Mouse (Mus musculus) stomach, embryonic 14.5 days (tissue): ENCODE measurements at regions not wholly inside any gene's neighbourhood (a gene's known extent, or its start where the extent isn't known, plus 50 kb on each side); places are given as distances from the start of the nearest gene placed in this dataset.

ENCODE experiments used
- ATAC-seq: fragments of 200-750 bp; cut with Nextera tagmentation; 2 replicates; pipeline ENCODE4 v1.8.0; 2017; ENCODE audit warnings: low read depth, moderate TSS enrichment; ENCODE audit not compliant: insufficient number of reproducible peaks, insufficient read depth, low FRiP score
- H3K27ac ChIP-seq: fragments of 300-500 bp; sonication (generic); 2 replicates; pipeline ENCODE4 v1.5.1; 2014; ENCODE audit warnings: mild to moderate bottlenecking, low read length, moderate library complexity, mixed read lengths
- H3K27me3 ChIP-seq: fragments of 300-500 bp; sonication (generic); 2 replicates; pipeline ENCODE4 v1.6.1; 2014; ENCODE audit warnings: low read length, control low read depth, mixed read lengths; ENCODE audit not compliant: control insufficient read depth, insufficient read depth
- H3K36me3 ChIP-seq: fragments of 300-500 bp; sonication (generic); 2 replicates; pipeline ENCODE4 v1.6.1; 2014; ENCODE audit warnings: mild to moderate bottlenecking, control low read depth, low read length, moderate library complexity, mixed read lengths; ENCODE audit not compliant: control insufficient read depth, insufficient read depth
- H3K4me1 ChIP-seq: fragments of 300-500 bp; sonication (generic); 2 replicates; pipeline ENCODE4 v1.6.1; 2014; ENCODE audit warnings: low read length, control low read depth, mixed read lengths; ENCODE audit not compliant: control insufficient read depth, insufficient read depth
- H3K4me2 ChIP-seq: fragments of 300-500 bp; sonication (generic); replicated peaks from 2 replicates; pipeline ENCODE4 v1.6.1; 2014; ENCODE audit warnings: low read depth, low read length, control low read depth
- H3K4me3 ChIP-seq: fragments of 300-500 bp; sonication (generic); 2 replicates; pipeline ENCODE4 v1.5.1; 2014; ENCODE audit warnings: low read depth, low read length, control low read depth
- H3K9ac ChIP-seq: fragments of 300-500 bp; sonication (generic); replicated peaks from 2 replicates; pipeline ENCODE4 v1.6.1; 2014; ENCODE audit warnings: low read depth, mild to moderate bottlenecking, control low read depth, low read length, moderate library complexity, mixed read lengths
- H3K9me3 ChIP-seq: fragments of 300-500 bp; sonication (generic); 2 replicates; pipeline ENCODE4 v1.6.1; 2016; ENCODE audit warnings: low read depth, low read length, control low read depth; ENCODE audit not compliant: control insufficient read depth
- WGBS: fragments of 180-500 bp; shearing (Covaris S2); extraction: QIAGEN DNeasy Blood & Tissue Kit; methylation state at CpG from one replicate; pipeline ENCODE4 v1.1.7; 2014; 5-methylcytosine and 5-hydroxymethylcytosine counted together

DNA sequence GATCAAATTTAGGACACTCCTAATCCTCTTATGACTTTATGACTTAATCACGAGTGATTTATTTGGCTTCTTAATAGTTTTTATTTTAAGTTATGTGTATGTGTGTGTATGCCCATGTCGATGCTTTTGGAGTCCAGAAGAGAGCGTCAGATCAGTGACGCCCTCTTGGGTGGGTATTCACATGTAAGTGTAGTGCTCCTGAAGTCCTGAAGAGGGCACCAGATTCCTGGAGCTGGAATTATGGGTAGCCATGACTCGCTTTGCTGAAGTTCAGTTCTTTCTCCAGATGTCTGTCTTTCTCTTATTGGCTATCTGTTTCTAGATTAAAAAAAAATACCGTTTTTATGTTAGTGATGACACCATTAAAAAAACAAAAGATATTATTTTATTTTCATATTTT lies 251.0 kb downstream of the Ipmk start:
- ATAC-seq, result no peak
- Histone ChIP-seq H3K27me3 (no peaks in the 10 kb centered on the region), H3K4me3 (no peak overlapping the region), H3K9me3 (no peaks in the 10 kb centered on the region), H3K4me2 (no peak overlapping the region), H3K4me1 (no peaks in the 10 kb centered on the region), H3K36me3 (no peaks in the 10 kb centered on the region), H3K9ac (no peak overlapping the region), H3K27ac (no peak overlapping the region)
- 93% methylated on average over 6 of the region's 6 CpGs for WGBS

DNA sequence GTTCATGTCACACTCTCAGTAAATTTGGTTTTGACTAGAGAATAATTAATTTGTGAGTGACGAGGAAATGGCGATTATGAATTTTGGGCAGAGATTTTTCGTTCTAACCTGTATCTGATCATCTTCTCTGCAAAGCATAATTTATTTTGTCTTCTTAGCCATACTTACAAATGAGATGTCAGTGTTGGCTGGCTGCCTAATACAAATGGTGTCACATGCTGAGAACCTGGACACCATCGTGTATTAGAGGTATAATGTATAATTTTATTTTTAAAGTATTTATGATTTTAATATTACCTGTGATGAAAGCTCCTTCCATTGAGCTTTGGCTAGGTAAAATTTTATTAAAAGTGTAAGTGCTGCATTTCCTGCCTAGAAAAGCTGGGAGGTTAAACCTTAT lies 266.2 kb downstream of the Ipmk start:
- H3K4me3 ChIP-seq, result no peak overlapping the region
- WGBS, result 82% methylated on average over 4 of the region's 4 CpGs

DNA sequence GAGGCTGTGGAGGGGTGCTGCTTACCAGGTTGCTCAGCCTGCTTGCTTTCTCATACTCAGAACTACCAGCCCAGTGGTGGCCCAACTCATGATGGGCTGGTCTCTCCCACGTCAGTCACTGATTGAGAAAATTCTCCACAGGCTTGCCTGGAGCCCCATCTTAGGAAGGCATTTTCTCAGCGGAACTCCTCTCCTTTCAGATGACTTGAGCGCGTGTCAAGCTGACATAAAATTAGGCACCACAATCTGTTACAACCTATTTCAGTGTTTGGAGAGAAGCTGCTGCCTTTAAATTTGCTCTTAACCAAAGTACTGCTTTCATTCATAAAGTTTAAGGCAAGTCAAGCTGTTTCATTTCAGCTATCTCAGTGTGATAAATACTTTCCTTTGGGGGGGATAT lies 269.6 kb downstream of the Ipmk start:
- H3K27me3 ChIP-seq, result no peaks in the 10 kb centered on the region
- H3K4me1 ChIP-seq, result no peaks in the 10 kb centered on the region
- H3K9me3 ChIP-seq, result no peaks in the 10 kb centered on the region
- no peaks in the 10 kb centered on the region for H3K36me3 ChIP-seq
- no peak overlapping the region for H3K4me3 ChIP-seq
- no peak overlapping the region for H3K4me2 ChIP-seq
- 81% methylated on average over 4 of the region's 4 CpGs for WGBS
- no peak overlapping the region for H3K27ac ChIP-seq
- ATAC-seq, result no peak
- no peak overlapping the region for H3K9ac ChIP-seq

More for the DNA sequence above, 266.2 kb downstream of the Ipmk start:
- H3K27me3 ChIP-seq, result no peaks in the 10 kb centered on the region
- H3K36me3 ChIP-seq, result no peaks in the 10 kb centered on the region
- no peaks in the 10 kb centered on the region for H3K9me3 ChIP-seq
- ATAC-seq, result no peak
- H3K4me2 ChIP-seq, result no peak overlapping the region
- no peak overlapping the region for H3K27ac ChIP-seq
- H3K4me1 ChIP-seq, result no peaks in the 10 kb centered on the region
- H3K9ac ChIP-seq, result no peak overlapping the region

DNA sequence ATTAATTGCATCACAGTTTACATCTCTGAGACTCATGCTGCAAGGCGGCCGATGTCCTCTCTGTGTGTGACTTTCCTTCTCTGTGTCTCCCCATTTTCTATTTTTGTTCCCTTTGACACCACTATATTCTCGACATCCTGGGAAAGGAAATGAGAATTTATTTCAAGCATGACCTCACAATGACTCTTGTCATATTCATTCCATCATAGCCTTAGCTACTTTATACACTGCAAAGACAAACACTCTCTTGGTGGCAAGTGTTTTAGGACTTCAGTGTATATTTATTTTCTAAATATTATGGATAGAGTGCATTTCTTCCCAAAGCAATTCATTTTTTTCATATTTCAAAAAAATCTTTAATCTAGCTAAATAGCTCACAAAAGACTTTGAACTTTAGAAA lies 298.5 kb downstream of the Ipmk start:
- ATAC-seq, result no peak
- Histone ChIP-seq H3K36me3 (no peaks in the 10 kb centered on the region), H3K4me1 (no peaks in the 10 kb centered on the region), H3K9ac (no peak overlapping the region), H3K27me3 (no peaks in the 10 kb centered on the region), H3K27ac (no peak overlapping the region), H3K9me3 (no peaks in the 10 kb centered on the region; the same call in 1 of the 2 replicates), H3K4me2 (no peak overlapping the region), H3K4me3 (no peak overlapping the region)
- 41% methylated on average over 3 of the region's 3 CpGs for WGBS

DNA sequence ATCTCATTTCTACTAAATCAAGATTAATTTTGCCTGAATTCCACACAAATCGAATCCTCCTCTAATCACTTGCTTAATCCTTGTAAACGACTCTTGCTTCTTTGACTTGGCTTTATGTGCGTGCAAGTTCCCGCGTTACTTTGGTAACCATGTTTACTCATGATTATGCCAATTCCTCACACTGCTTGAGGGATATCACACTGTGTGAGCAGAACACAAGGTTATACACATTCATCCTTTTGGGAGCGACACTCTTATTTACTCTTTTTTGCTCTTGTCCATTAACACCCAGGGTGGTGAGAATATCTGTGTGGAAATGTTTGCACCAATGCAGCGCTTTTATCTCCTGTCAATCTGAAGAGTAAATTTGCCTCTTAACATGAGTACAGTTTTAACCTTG lies 310.0 kb downstream of the Ipmk start:
- Histone ChIP-seq H3K27me3 (no peaks in the 10 kb centered on the region), H3K4me3 (no peak overlapping the region), H3K9ac (no peak overlapping the region), H3K9me3 (no peaks in the 10 kb centered on the region), H3K27ac (no peak overlapping the region), H3K4me2 (no peak overlapping the region), H3K4me1 (no peaks in the 10 kb centered on the region), H3K36me3 (no peaks in the 10 kb centered on the region)
- ATAC-seq, result no peak
- 58% methylated on average over 7 of the region's 7 CpGs for WGBS

DNA sequence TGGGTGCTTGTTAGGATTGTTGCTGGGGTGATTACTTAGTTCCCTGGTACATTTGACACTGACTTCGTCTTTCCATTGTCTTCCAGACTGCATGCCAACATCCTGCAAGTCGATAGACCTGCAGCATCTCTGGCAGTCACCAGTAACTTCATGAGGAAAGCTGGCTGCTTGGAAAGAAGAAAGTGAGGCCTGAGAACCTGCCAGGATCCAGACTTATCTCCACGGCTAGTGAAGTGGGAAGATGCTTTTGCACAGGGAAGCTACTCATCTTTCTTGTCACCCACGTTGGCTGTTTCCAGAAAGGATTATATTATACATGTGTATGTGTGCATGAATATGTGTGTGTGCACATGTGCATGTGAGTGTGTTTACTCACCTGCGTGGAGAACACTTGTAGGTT lies 316.0 kb downstream of the Ipmk start:
- ATAC-seq, result no peak
- H3K4me1 ChIP-seq, result no peaks in the 10 kb centered on the region
- H3K9ac ChIP-seq, result no peak overlapping the region
- no peak overlapping the region for H3K4me3 ChIP-seq
- H3K4me2 ChIP-seq, result no peak overlapping the region
- no peaks in the 10 kb centered on the region for H3K9me3 ChIP-seq
- no peaks in the 10 kb centered on the region for H3K27me3 ChIP-seq
- no peak overlapping the region for H3K27ac ChIP-seq
- H3K36me3 ChIP-seq, result no peaks in the 10 kb centered on the region
- 72% methylated on average over 5 of the region's 5 CpGs for WGBS

DNA sequence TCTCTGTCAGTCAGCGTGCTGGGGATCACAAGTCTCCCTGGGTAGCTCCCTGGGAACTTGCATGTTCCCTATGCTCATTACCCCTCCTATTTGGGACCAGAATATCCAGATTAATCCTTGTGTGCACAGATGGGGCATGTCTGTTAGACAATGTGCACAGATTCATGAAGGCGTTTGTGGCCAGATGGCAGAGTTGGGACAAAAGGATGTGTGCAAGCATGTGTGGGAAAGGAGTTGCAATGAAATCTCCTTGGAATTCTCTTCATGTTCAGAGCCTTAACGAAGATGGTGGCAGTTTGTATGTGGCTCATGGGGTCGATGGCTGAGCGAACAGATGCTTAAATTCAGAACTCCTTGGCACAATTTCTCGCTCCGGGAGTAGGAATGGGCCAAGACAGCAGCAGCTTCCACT lies 319.6 kb downstream of the Ipmk start:
- H3K4me3 ChIP-seq, result no peak overlapping the region
- H3K27ac ChIP-seq, result no peak overlapping the region
- WGBS, result 82% methylated on average over 7 of the region's 7 CpGs
- no peak overlapping the region for H3K9ac ChIP-seq
- no peaks in the 10 kb centered on the region for H3K9me3 ChIP-seq
- no peaks in the 10 kb centered on the region for H3K27me3 ChIP-seq
- no peak for ATAC-seq
- no peaks in the 10 kb centered on the region for H3K4me1 ChIP-seq
- H3K36me3 ChIP-seq, result no peaks in the 10 kb centered on the region
- no peak overlapping the region for H3K4me2 ChIP-seq

DNA sequence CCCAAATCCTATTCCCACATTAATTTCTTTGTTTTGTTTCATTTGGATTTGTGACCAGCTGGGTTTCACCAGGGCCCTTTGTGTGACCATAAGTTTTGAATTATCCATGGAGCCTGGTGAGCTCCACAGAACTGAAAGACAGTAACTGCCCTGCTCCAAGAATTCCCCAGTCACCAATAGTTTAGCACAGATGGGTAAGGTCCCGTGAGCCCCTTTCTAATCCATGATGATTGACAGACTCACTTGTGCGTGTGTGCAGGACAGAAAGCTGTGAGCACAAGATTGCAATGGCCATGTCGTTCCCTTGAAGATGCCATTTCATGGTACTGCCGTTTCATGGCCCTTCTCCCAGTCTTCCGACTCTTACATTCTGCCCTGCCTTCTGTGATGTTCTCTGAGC lies 331.7 kb downstream of the Ipmk start:
- no peak overlapping the region for H3K4me3 ChIP-seq
- H3K4me2 ChIP-seq, result no peak overlapping the region
- ATAC-seq, result no peak
- no peak overlapping the region for H3K9ac ChIP-seq
- H3K9me3 ChIP-seq, result no peaks in the 10 kb centered on the region
- no peak overlapping the region for H3K27ac ChIP-seq
- H3K4me1 ChIP-seq, result no peaks in the 10 kb centered on the region
- 83% methylated on average over 5 of the region's 5 CpGs for WGBS
- no peaks in the 10 kb centered on the region for H3K27me3 ChIP-seq
- H3K36me3 ChIP-seq, result no peaks in the 10 kb centered on the region

DNA sequence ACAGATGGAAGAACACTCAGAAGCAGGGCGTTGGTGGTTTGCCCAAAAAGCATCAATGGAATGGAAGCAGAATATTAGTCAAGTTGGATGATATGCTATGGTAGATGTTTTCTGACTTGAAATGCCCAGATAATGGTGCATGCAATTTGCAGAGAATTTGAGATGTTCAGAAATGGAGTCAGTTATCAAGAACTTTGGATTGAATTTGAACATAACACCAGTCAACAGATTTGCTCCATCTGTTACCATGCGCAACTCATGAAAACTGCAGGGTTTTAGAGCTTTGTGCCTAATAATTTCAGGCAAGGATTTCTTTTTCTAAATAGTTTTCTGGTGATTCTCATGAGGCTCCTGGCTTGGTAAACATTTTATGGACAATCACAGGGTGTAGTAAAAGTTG lies 365.9 kb downstream of the Ipmk start:
- Histone ChIP-seq H3K4me2 (no peak overlapping the region), H3K4me1 (no peaks in the 10 kb centered on the region), H3K9ac (no peak overlapping the region), H3K4me3 (no peak overlapping the region), H3K27ac (no peak overlapping the region), H3K36me3 (no peaks in the 10 kb centered on the region), H3K27me3 (no peaks in the 10 kb centered on the region), H3K9me3 (no peaks in the 10 kb centered on the region)
- 92% methylated on average over 2 of the region's 2 CpGs for WGBS
- no peak for ATAC-seq
